Mouse (Mus musculus) midbrain, embryonic 16.5 days (tissue): Measurements from ENCODE around the gene Gnb2. TPM values are rescaled to one million over a fixed set of nuclear protein-coding genes. Genes with fewer than 3 reads are reported as not detected.

Source experiments
- ATAC-seq: fragments of 200-750 bp; cut with Nextera tagmentation; 2 replicates; pipeline ENCODE4 v1.8.0; 2017; ENCODE audit warnings: moderate TSS enrichment
- H3K27ac ChIP-seq: fragments of 300-500 bp; sonication (generic); 2 replicates; pipeline ENCODE4 v1.5.1; 2014; ENCODE audit warnings: mild to moderate bottlenecking, low read length, mixed read lengths
- H3K27me3 ChIP-seq: fragments of 300-500 bp; sonication (generic); 2 replicates; pipeline ENCODE4 v1.6.1; 2014; ENCODE audit warnings: low read depth, low read length, mixed read lengths; ENCODE audit not compliant: control insufficient read depth, insufficient read depth
- H3K36me3 ChIP-seq: fragments of 300-500 bp; sonication (generic); 2 replicates; pipeline ENCODE4 v1.6.1; 2014; ENCODE audit warnings: mild to moderate bottlenecking, low read length, moderate library complexity, mixed read lengths; ENCODE audit not compliant: control insufficient read depth, insufficient read depth
- H3K4me1 ChIP-seq: fragments of 300-500 bp; sonication (generic); 2 replicates; pipeline ENCODE4 v1.6.1; 2014; ENCODE audit warnings: mild to moderate bottlenecking, low read length, mixed read lengths; ENCODE audit not compliant: control insufficient read depth, insufficient read depth
- H3K4me2 ChIP-seq: fragments of 300-500 bp; sonication (generic); 2 replicates; pipeline ENCODE4 v1.6.1; 2014; ENCODE audit warnings: mild to moderate bottlenecking, low read length, mixed read lengths
- H3K4me3 ChIP-seq: fragments of 300-500 bp; sonication (generic); 2 replicates; pipeline ENCODE4 v1.5.1; 2014; ENCODE audit warnings: low read depth, mild to moderate bottlenecking, low read length, moderate library complexity, mixed read lengths
- H3K9ac ChIP-seq: fragments of 300-500 bp; sonication (generic); 2 replicates; pipeline ENCODE4 v1.6.1; 2014; ENCODE audit warnings: low read depth, low read length, mixed read lengths
- H3K9me3 ChIP-seq: fragments of 300-500 bp; sonication (generic); replicated peaks from 2 replicates; pipeline ENCODE4 v1.6.1; 2014; ENCODE audit warnings: mild to moderate bottlenecking, low read length, mixed read lengths; ENCODE audit not compliant: control insufficient read depth, poor library complexity, severe bottlenecking
- WGBS: fragments of 180-500 bp; shearing (Covaris S2); extraction: QIAGEN DNeasy Blood & Tissue Kit; methylation state at CpG from one replicate; pipeline ENCODE4 v1.1.7; 2014; 5-methylcytosine and 5-hydroxymethylcytosine counted together
- microRNA-seq: library from miRNA; unstranded; fragments of <30 nt; microRNA quantifications from one replicate; pipeline ENCODE4, GENCODE M21; 2017
- polyA plus RNA-seq: library from polyadenylated mRNA; unstranded; fragments of >200 nt; fragmentation: Nextera tagmentation; extraction: Ambion mirVana; gene quantifications from 2 replicates; pipeline ENCODE4 v1.2.1, GENCODE M21; 2015

Gnb2 gene
- polyA plus RNA-seq, 1 experiment from 2014 or later: 512 TPM

GRCm38 (mm10) chr5:137481897-137482296 is 51.4 kb downstream of the Gnb2 start:
- Histone ChIP-seq H3K27me3 (peaks cover 9% of the 10 kb centered on the region), H3K9ac (no peak overlapping the region), H3K4me1 (peaks cover 3% of the 10 kb centered on the region; the same call in 1 of the 2 replicates), H3K36me3 (no peaks in the 10 kb centered on the region), H3K4me3 (no peak overlapping the region), H3K9me3 (no peaks in the 10 kb centered on the region), H3K4me2 (no peak overlapping the region), H3K27ac (no peak overlapping the region)
- no peak for ATAC-seq
- WGBS: 10% methylated on average over 8 of the region's 8 CpGs

- H3K4me2 ChIP-seq: no peak overlapping the region
- H3K4me3 ChIP-seq: no peak overlapping the region
- no peak overlapping the region for H3K27ac ChIP-seq
- no peaks in the 10 kb centered on the region for H3K9me3 ChIP-seq
- no peak for ATAC-seq
- H3K27me3 ChIP-seq: peaks cover 9% of the 10 kb centered on the region
- H3K4me1 ChIP-seq: peaks cover 3% of the 10 kb centered on the region; the same call in 1 of the 2 replicates
- H3K36me3 ChIP-seq: no peaks in the 10 kb centered on the region
- no peak overlapping the region for H3K9ac ChIP-seq
Observed at GRCm38 (mm10) chr5:137481138-137481537, 52.2 kb downstream of the Gnb2 start.

Small RNA genes within 50 kb of the gene (microRNA-seq; reads per million reads assigned to microRNA genes)
- gene Mir6418: 1.6 reads per million

Other genes with a start within 250 kb of the Gnb2 start
- 46.5 and 65.9 TPM in 2 replicates for gene Ache, start 246.0 kb downstream of the Gnb2 start, polyA plus RNA-seq
- 18.4 and 20.9 TPM in 2 replicates for gene Ufsp1, start 238.9 kb downstream of the Gnb2 start, polyA plus RNA-seq
- gene Srrt, start 225.8 kb downstream of the Gnb2 start, polyA plus RNA-seq: 97.2 and 103 TPM in 2 replicates
- 13.1 TPM in 2 replicates for gene Trip6, start 219.1 kb downstream of the Gnb2 start, polyA plus RNA-seq
- gene Slc12a9, start 199.9 kb downstream of the Gnb2 start, polyA plus RNA-seq: 26.8 and 27.3 TPM in 2 replicates
- 4.8 and 6.0 TPM in 2 replicates for gene Ephb4, start 183.4 kb downstream of the Gnb2 start, polyA plus RNA-seq
- 0.12 and 0.18 TPM in 2 replicates for gene Zan, start 56.4 kb downstream of the Gnb2 start, polyA plus RNA-seq
- gene Pop7, start 31.0 kb downstream of the Gnb2 start, polyA plus RNA-seq: 76.3 and 80.5 TPM in 2 replicates
- 19.3 and 19.4 TPM in 2 replicates for gene Gigyf1, start 15.0 kb downstream of the Gnb2 start, polyA plus RNA-seq
- gene Epo, start 268 bp downstream of the Gnb2 start, polyA plus RNA-seq: not detected in 2 replicates
- gene Actl6b, start 20.0 kb upstream of the Gnb2 start, polyA plus RNA-seq: 307 and 326 TPM in 2 replicates
- gene Tfr2, start 36.3 kb upstream of the Gnb2 start, polyA plus RNA-seq: 7.8 and 10.1 TPM in 2 replicates
- gene Mospd3, start 67.5 kb upstream of the Gnb2 start, polyA plus RNA-seq: 57.2 and 60.9 TPM in 2 replicates
- 11.9 and 13.3 TPM in 2 replicates for gene Pcolce, start 80.3 kb upstream of the Gnb2 start, polyA plus RNA-seq
- gene Fbxo24, start 95.5 kb upstream of the Gnb2 start, polyA plus RNA-seq: 0.11 and 0.12 TPM in 2 replicates
- 18.8 and 19.2 TPM in 2 replicates for gene Lrch4, start 95.6 kb upstream of the Gnb2 start, polyA plus RNA-seq
- 8.2 and 9.2 TPM in 2 replicates for gene Gm20605, start 95.7 kb upstream of the Gnb2 start, polyA plus RNA-seq
- 5.9 and 6.7 TPM in 2 replicates for gene Sap25, start 107.8 kb upstream of the Gnb2 start, polyA plus RNA-seq
- gene Irs3, start 112.2 kb upstream of the Gnb2 start, polyA plus RNA-seq: 0.15 and 0.16 TPM in 2 replicates
- 15.8 and 20.4 TPM in 2 replicates for gene Agfg2, start 151.2 kb upstream of the Gnb2 start, polyA plus RNA-seq
- gene Nyap1, start 208.1 kb upstream of the Gnb2 start, polyA plus RNA-seq: 67.2 and 67.5 TPM in 2 replicates
- 55.4 and 74.1 TPM in 2 replicates for gene Tsc22d4, start 212.2 kb upstream of the Gnb2 start, polyA plus RNA-seq
- gene Ppp1r35, start 245.3 kb upstream of the Gnb2 start, polyA plus RNA-seq: 33.5 and 36.6 TPM in 2 replicates